Mouse (Mus musculus): ENCODE data around the gene Nt5dc2.

DNA sequence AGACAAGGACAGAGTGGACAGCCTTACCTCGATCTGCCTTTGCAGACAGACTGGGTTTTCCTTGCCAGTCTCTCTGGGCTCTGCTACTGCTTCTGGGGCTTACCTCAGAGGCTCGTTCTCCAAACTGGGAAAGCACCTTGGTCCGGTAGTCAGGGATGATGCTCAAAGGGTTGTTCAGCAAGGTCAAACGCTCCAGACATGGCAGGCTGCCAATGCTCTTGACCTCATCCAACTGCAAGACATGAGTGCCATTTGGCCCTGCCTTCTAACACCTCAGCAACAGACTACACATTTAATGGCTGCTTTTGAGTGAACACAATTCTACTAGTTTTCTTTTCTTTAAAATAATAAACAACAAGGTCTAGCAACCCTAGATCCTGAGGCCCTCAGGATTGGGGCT, 55.8 kb downstream of the Nt5dc2 start:
- TF ChIP-seq CTCF (IDR thresholded peaks at IDR 0.05; ENCODE audit: control insufficient read depth, insufficient read depth, low read length) (no peak), POLR2A (IDR thresholded peaks at IDR 0.05; ENCODE audit: borderline replicate concordance, control insufficient read depth, low read depth, low read length) (no peak)
